Mouse (Mus musculus): Measurements from ENCODE around the gene Rlbp1.

Gene Rlbp1

DNA sequence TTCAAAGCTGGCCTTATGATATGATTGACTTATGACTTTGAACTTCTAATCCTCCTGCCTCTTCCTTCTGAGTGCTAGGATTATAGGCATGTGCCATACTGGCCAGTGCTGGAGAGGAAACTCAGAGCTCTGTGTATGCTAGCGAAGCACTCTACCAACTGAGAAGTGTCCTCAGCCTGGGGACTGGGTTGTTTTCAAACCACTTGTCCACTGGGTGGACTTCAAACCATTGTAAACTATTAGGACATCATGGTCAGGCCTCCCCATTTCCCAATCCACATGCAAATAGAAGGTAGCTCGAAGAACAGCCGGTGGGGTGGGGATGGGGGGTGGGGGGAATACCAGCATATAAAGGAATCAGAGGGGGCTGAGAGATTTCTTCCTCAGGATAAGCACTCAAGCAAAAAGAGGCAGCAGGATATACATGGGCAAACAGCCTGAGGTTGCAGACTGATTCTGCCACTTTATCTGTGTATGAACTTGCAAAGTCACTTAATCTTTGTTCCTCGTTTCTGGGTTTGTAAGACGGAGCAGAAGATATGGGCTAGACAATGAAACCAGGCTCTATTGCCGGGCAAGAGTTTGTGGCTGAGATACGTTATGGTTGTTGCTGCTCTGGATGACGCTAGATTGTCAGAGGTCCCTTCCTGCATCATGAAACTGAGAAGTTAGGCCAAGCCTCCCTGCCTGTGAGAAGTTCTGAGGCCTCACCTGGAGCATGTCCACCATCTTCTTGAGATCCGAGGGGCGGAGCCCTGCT lies 10.2 kb downstream of the Rlbp1 start:
- DNase-seq (ENCODE audit: low spot score): no peak

- DNase-seq (ENCODE audit: low spot score): no peak
Observed at GRCm38 (mm10) chr7:79375594-79375993, 11.3 kb downstream of the Rlbp1 start.

GRCm38 (mm10) chr7:79374017-79374416 lies 12.8 kb downstream of the Rlbp1 start:
- no peak for DNase-seq (ENCODE audit: low spot score)

DNA sequence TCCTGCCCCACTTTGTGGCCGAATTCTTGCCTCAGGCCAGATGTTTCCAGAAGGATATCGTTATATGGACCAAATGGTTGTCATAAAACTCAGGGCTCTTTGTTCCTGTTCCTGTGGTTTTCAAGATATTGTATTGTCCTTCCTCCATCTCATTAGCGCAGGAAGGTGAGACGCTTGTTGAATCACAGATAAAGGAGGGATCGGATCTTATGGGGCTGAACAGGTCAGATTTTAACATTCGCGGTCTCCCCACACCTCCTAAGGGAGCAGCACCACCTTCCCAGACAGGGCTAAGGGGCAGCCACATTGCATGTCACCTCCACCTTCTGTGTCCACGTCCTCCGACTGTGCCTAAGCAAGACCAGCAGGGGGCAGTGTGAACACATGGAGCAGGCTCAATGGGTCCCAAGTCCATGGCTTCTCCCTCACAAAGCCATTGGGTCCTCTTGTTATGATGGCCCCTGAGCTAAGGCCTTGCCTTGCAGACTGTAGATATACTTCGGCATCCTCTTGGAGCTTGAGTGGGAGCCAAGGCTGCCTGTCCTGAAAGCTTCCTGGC lies 15.4 kb downstream of the Rlbp1 start:
- DNase-seq (ENCODE audit: low spot score): peak; percentile 73

DNA sequence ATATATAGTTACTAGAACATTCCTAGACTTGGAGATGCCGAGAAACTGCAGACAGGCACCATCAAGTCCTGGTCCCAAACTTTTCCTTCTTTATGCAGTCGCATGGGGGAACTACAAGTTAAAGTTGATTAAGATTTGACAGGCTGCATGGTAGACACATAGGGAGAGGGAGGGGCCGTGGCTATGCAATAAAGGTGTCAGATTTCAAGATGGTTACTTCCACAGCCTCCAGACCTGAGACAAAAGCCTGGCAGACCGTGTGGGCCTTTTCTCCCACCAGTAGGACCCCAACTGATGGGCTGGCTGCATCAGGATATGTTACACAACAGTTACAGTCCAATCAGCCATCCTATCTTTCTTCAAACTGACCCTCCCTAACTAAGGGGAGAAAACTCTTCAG lies 17.4 kb downstream of the Rlbp1 start:
- DNase-seq (ENCODE audit: low spot score): no peak

DNA sequence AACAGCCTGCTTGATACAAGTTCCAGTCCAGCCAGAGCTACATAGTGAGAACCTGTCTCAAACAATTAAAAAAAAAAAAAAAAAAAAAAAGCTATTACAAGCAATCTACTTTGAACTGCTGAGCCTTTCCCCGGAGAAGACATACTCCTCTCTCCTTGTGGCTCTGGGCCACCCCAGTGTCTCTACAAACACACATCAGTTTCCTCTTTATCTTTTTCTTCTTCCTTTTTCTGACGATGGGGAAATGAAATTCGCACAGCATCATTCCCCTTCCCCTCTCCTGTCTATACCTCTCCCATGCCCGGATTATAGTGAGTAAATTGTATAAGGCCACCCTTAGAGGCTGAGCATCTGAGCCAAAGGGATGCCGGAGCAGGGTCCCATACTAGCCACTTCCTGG lies 18.2 kb downstream of the Rlbp1 start:
- DNase-seq (ENCODE audit: low spot score): no peak

DNA sequence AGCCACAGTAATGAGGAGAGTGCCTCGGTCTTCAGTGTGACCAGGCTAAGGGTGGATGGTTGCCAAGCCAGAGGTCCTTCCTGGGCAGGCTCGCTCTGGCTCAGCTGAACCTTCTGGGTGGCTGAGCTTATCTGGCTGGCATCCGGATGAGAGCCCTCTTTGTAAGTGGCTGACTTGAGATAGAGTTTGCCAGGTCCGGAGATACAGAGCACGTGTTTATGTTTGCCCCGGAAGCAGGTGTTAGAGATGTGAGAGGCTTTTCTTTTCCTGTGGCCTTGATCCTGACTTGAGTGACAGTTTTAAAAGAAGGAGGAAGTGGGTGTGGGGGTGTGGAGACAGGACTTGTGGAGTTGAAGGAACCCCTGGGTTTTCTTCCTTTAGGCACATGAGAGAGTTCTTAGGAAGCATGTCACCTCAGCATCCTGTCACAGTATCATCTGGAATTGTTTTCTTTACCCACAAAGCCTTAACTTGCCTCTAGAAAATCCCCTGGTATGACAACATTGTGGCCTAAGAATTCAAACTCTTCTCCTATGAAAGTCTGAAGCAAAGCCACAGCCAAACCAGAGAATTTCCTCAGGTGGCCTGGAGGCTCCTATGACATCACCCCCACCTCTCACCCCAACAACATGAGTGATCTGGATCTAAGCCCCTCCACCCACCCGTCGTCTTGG lies 23.3 kb downstream of the Rlbp1 start:
- DNase-seq (ENCODE audit: low spot score): no peak

DNA sequence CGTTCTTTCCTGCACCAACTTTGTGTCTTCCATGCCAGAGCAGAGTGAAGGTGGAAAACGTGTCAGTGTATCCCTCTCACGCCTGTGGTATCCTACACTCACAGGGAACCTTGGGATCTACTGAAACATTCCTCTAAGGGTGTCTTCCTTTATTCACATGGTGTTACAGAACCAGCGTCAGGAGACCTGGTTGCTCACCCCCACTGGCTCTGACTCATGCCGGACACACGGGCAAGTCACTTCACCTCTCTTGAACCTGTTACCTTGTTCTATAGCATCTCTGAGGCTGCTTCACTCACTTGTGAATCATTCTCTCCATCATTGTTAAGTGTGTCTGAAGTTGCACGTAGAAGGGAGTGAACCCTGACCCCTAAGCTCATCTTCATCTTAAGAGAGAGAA lies 24.0 kb downstream of the Rlbp1 start:
- DNase-seq (ENCODE audit: low spot score): no peak

DNA sequence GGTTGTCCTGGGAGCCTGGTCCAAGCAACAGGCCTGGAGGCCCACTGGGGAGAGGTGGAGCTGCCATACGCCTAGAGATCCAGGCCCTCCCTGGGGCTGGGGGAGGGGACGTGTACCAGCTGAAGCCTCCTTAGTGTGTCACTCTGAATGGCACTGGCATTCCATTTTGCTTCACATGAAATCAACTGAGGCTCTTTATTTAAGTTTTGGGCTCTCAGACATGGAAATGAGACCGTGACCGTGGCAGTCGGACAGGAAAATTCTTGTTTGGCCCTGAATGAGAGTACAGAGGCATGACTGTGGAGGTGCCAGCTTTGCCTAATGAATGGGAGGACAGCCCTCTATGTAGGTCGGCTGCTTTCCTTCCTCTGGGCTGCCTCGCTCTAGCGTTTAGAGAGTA lies 24.6 kb downstream of the Rlbp1 start:
- no peak for DNase-seq (ENCODE audit: low spot score)

- no peak for DNase-seq (ENCODE audit: low spot score)
Observed at GRCm38 (mm10) chr7:79360056-79360455, 26.8 kb downstream of the Rlbp1 start.

DNA sequence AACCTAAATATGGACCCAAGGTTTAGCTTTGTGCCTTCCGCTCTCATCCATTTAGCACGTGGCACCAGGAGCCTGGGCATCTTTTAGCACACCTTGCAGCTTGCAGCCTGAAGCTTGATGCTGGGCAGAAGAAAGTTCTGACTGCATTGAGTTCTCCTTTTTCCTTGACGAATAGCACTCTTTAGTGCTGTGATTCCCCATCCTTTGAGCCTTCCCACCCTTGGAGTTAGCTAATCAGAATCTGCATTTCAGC lies 27.7 kb downstream of the Rlbp1 start:
- no peak for DNase-seq (ENCODE audit: low spot score)

- DNase-seq (ENCODE audit: low spot score): peak; percentile 73
Observed at GRCm38 (mm10) chr7:79358350-79359182, 28.3 kb downstream of the Rlbp1 start.

GRCm38 (mm10) chr7:79349738-79350386 lies 37.0 kb downstream of the Rlbp1 start:
- peak; percentile 74 for DNase-seq (ENCODE audit: low spot score)

DNA sequence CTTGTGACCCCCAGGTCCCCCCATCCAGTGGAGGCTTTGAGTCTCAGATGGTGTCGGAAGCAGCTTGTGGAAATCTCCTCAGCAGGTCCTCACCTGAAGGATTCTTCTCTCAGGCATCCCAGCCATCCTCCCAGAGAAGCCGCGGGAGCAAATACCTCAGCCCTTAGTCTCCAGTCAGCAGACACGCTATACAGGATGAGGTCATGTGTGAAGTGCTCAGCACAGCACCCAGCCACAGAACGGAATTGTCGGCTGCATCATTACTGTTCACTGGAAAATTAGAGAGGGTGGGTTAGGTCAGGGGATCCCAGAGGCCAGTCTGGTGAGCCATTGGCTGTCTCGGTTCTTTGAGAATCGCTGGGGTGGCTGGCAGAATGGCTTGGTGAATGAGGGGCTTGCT lies 38.0 kb downstream of the Rlbp1 start:
- DNase-seq (ENCODE audit: low spot score): no peak

- DNase-seq (ENCODE audit: low spot score): no peak
Observed at GRCm38 (mm10) chr7:79347108-79347813, 39.6 kb downstream of the Rlbp1 start.

DNA sequence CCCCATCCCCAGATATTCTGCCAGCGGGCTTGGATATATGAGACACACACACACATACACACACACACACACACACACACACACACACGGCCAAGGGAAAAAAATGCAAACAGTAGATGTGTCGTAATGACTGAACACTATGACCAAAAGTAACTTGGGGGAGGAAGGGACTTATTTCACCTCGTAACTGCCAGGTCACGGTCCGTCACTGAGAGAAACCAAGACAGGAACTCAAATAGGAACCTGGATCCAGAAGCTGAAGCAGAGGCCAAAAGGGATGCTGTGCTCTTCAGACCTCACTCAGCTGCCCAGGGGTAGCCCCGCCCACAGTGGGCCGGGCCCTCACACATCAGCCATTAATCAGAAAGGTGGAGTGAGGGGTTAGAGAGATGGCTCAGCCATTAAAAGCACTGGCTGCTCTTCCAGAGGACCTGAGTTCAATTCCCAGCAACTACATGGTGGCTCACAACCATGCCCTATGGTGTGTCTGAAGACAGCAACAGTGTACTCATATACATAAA lies 40.2 kb downstream of the Rlbp1 start:
- DNase-seq (ENCODE audit: low spot score): no peak

DNA sequence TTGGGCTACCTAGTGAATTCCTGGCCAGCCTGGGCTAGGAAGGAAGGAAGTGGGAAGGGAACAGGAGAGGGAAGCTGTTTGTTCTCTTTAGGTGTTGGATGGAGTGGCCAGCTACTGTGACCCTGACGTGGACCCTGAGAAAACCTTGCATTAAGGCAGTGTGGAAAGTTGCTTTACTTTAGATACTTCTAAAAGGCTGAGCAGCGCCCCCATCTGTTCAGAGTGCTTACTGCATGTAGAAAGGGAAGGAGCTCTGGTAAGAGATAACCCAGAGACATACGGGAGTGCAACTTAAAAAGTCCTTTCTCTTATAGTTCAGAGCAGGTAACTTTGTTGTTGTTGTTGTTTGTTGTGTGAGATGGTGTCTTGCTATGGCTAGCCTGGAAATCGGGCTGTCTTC lies 40.9 kb downstream of the Rlbp1 start:
- peak; percentile 68 for DNase-seq (ENCODE audit: low spot score)

DNA sequence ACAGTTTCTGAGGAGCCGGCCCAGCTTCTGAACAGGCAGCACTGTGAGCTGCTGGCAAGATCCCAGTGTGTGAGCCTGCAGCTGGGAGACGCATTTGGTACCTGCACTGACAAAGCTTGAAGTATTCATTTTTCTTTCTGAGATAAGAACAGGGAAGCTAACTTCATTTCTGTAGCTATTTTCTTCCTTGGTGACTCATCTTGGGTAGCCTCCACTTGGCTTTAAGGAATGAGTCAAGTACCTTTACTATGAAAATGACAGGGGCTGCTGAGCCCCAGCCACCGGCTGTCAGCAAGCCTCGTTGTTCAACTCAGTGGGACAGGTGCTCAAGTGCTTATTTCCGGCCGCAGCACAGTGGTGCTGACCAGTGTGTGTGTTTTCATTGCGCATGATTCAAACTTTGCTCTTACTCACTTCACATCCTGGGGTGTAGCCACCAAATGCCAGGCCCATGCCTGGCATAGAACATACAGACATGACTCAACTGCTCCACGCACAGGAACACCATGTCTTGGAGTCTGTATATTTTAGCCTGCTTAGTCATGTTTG lies 50.4 kb downstream of the Rlbp1 start:
- DNase-seq (ENCODE audit: low spot score): no peak

DNA sequence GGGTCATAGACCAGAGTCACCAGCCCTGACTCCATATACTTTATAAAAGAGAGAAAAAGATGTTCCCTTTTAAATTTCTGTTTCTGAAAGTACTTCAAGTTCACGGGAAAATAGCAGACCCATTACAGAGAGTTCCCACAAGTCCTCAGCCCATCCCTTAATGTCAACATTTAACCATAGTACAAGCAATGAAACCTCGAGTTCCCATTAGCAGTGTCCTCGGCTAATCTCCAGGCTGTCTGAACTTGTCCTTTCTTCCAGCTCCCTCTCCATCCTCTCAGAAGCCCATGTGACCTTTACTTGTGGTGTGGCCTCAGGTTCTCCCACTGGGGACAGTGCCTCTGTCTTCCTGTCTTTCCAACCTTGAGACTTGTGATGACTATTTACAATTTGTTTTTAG lies 53.4 kb downstream of the Rlbp1 start:
- DNase-seq (ENCODE audit: low spot score): no peak

DNA sequence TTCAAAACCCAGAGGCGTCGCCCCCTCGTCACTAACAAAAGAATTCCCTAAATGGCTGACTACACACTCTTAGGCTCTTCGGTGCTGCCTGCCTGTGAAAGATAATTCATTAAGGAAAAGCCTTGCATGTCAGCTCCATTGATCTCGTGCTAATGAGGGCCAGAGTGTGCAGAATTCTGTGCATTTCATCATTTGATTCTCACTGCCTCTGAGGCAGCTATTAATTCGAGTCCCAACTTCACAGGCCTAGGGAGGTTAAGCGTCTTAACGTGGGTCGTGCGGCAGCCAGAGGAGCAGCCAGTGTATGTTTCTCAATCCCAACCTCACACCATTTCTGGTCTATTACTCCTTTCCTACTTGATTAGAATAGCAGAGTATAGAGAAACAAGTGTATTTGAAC lies 55.7 kb downstream of the Rlbp1 start:
- no peak for DNase-seq (ENCODE audit: low spot score)

DNA sequence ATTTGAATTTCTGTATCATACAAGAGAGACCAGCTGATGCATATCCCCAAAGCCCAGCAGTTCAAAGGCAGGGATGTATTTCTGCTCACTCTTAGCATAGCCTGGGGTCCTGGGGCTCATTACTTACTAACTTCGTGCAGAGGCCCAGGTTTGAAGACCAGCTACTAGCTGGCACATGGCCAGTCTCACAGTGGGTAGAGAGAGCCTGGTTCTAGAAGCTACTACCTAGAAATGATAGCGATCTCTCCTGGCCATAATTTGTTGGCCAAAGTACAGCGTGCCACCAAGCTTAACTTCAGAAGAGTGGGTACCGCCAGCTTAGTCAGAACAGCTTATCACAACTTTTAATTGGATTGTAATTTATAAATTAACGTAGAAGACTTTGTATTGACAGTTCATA lies 58.1 kb downstream of the Rlbp1 start:
- DNase-seq (ENCODE audit: low spot score): no peak
